Mouse (Mus musculus) liver, embryonic 11.5 days (tissue): ENCODE results near the gene Prr12. TPM values are rescaled to one million over a fixed set of nuclear protein-coding genes. Genes with fewer than 3 reads are reported as not detected.
A peak's percentile ranks its signal among the peaks of the same experiment; 100 is the strongest.
"Not testable (repeated sequence)": the region's sequence is repeated elsewhere in the genome, so short reads cannot be mapped to it uniquely, and the experiment has no call there.

Source experiments
- ATAC-seq: fragments of 200-750 bp; cut with Nextera tagmentation; replicated peaks from 2 replicates; pipeline ENCODE4 v1.8.0; 2017; ENCODE audit warnings: moderate number of reproducible peaks, mild to moderate bottlenecking, moderate TSS enrichment, moderate library complexity; ENCODE audit not compliant: low FRiP score
- DNase-seq: peaks from one replicate; pipeline ENCODE4 v3.0.0-alpha.2; 2017; ENCODE audit warnings: low spot score
- H3K27ac ChIP-seq: fragments of 300-500 bp; sonication (generic); 2 replicates; pipeline ENCODE4 v1.5.1; 2014; ENCODE audit warnings: mild to moderate bottlenecking, low read depth, low read length, control low read depth
- H3K27me3 ChIP-seq: fragments of 300-500 bp; sonication (generic); replicated peaks from 2 replicates; pipeline ENCODE4 v1.6.1; 2014; ENCODE audit warnings: low read length, mixed read lengths; ENCODE audit not compliant: control insufficient read depth, insufficient read depth
- H3K36me3 ChIP-seq: fragments of 300-500 bp; sonication (generic); 2 replicates; pipeline ENCODE4 v1.6.1; 2014; ENCODE audit warnings: mild to moderate bottlenecking, low read length, moderate library complexity, mixed read lengths; ENCODE audit not compliant: control insufficient read depth, insufficient read depth
- H3K4me1 ChIP-seq: fragments of 300-500 bp; sonication (generic); replicated peaks from 2 replicates; pipeline ENCODE4 v1.6.1; 2014; ENCODE audit warnings: low read length, mixed read lengths; ENCODE audit not compliant: control insufficient read depth, insufficient read depth
- H3K4me2 ChIP-seq: fragments of 300-500 bp; sonication (generic); 2 replicates; pipeline ENCODE4 v1.6.1; 2014; ENCODE audit warnings: mild to moderate bottlenecking, control low read depth, moderate library complexity
- H3K4me3 ChIP-seq: fragments of 300-500 bp; sonication (generic); 2 replicates; pipeline ENCODE4 v1.5.1; 2014; ENCODE audit warnings: low read depth, low read length, control low read depth
- H3K9ac ChIP-seq: fragments of 300-500 bp; sonication (generic); 2 replicates; pipeline ENCODE4 v1.6.1; 2014; ENCODE audit warnings: low read depth, low read length, control low read depth
- H3K9me3 ChIP-seq: fragments of 300-500 bp; sonication (generic); 2 replicates; pipeline ENCODE4 v1.6.1; 2016; ENCODE audit warnings: low read length, inconsistent platforms, mixed read lengths; ENCODE audit not compliant: control insufficient read depth
- WGBS: fragments of 180-500 bp; shearing (Covaris S2); extraction: QIAGEN DNeasy Blood & Tissue Kit; methylation state at CpG from one replicate; pipeline ENCODE4 v1.1.7; 2014; 5-methylcytosine and 5-hydroxymethylcytosine counted together
- polyA plus RNA-seq: library from polyadenylated mRNA; unstranded; fragments of >200 nt; fragmentation: Nextera tagmentation; extraction: Ambion mirVana; gene quantifications from 2 replicates; pipeline ENCODE4 v1.2.1, GENCODE M21; 2014

The Prr12 gene
- polyA plus RNA-seq, 1 experiment from 2014 or later, result 8.7 TPM

- ATAC-seq, result no peak
- no peak overlapping the region for H3K4me3 ChIP-seq
- no peaks in the 10 kb centered on the region; the same call in 1 of the 2 replicates for H3K4me1 ChIP-seq
- DNase-seq, result no peak
- H3K27me3 ChIP-seq, result no peaks in the 10 kb centered on the region
- H3K9me3 ChIP-seq, result no peaks in the 10 kb centered on the region
- WGBS, result 88% methylated on average over 2 of the region's 2 CpGs
- H3K4me2 ChIP-seq, result no peak overlapping the region
- no peak overlapping the region for H3K27ac ChIP-seq
- peaks cover 33% of the 10 kb centered on the region for H3K36me3 ChIP-seq
- H3K9ac ChIP-seq, result no peak overlapping the region
Observed at GRCm38 (mm10) chr7:45026256-45026655, 26.4 kb downstream of the Prr12 start.

- Histone ChIP-seq H3K36me3 (peaks cover 27% of the 10 kb centered on the region), H3K9me3 (no peaks in the 10 kb centered on the region), H3K27ac (no peak overlapping the region), H3K4me1 (no peaks in the 10 kb centered on the region; the same call in 1 of the 2 replicates), H3K4me3 (no peak overlapping the region), H3K27me3 (0 out of 2 replicates have a peak, but pooled peaks cover 3% of the 10 kb centered on the region), H3K9ac (no peak overlapping the region), H3K4me2 (no peak overlapping the region)
- DNase-seq (no peak), ATAC-seq (no peak)
- WGBS, result 68% methylated on average over 8 of the region's 8 CpGs
Observed at GRCm38 (mm10) chr7:45025601-45026220, 27.0 kb downstream of the Prr12 start.

- Histone ChIP-seq H3K27me3 (0 out of 2 replicates have a peak, but pooled peaks cover 6% of the 10 kb centered on the region), H3K9ac (no peak overlapping the region), H3K27ac (no peak overlapping the region), H3K4me1 (no peaks in the 10 kb centered on the region; the same call in 1 of the 2 replicates), H3K36me3 (peaks cover 18% of the 10 kb centered on the region), H3K4me2 (no peak overlapping the region), H3K4me3 (no peak overlapping the region), H3K9me3 (no peaks in the 10 kb centered on the region)
- 81% methylated on average over 15 of the region's 15 CpGs for WGBS
- ATAC-seq (no peak), DNase-seq (no peak)
Observed at GRCm38 (mm10) chr7:45024281-45025248, 28.1 kb downstream of the Prr12 start.

GRCm38 (mm10) chr7:45023711-45024110, 29.0 kb downstream of the Prr12 start:
- not testable (repeated sequence) for ATAC-seq, H3K9me3 ChIP-seq, DNase-seq, H3K9ac ChIP-seq, H3K27ac ChIP-seq, H3K4me2 ChIP-seq, H3K4me3 ChIP-seq, H3K27me3 ChIP-seq, H3K4me1 ChIP-seq
- H3K36me3 ChIP-seq, result peaks cover 13% of the 10 kb centered on the region
- WGBS, result 73% methylated on average over 5 of the region's 5 CpGs

- DNase-seq, result no peak
- Histone ChIP-seq H3K4me3 (no peak overlapping the region), H3K9ac (no peak overlapping the region), H3K27ac (no peak overlapping the region), H3K4me2 (no peak overlapping the region), H3K27me3 (0 out of 2 replicates have a peak, but pooled peaks cover 6% of the 10 kb centered on the region), H3K36me3 (no peaks in the 10 kb centered on the region), H3K4me1 (peaks cover 3% of the 10 kb centered on the region), H3K9me3 (no peaks in the 10 kb centered on the region)
- ATAC-seq, result no peak
- WGBS, result 66% methylated on average over 9 of the region's 9 CpGs
Observed at GRCm38 (mm10) chr7:45020225-45020624, 32.5 kb downstream of the Prr12 start.

DNA sequence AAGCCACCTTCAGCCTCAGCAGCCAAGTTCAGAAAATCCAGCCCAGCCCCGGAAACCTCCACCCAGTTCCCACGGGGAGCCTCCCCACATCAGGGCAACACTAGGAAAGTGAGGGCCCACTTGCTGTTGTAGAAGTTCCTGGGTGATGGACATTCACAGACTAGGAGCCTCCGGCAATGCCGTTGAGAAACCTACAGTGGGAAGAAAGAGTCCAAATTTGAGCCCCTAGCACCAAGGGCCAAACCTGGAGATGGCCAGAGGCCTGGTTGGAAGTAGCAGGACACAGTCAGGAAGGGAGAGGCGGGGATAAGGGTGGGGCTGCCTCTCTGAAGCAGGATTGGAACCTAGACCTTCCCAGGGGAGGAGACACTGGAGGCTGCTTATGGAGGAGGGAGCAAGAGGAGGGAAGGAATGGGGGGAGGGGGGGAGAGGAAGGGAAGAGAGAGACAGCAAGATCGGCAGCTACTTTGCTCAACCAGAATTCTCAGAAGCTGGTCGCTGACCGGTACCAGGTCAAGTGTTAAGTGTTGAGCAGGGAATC, 33.6 kb downstream of the Prr12 start:
- Histone ChIP-seq H3K4me3 (peak overlapping the region; percentile 18; the same call in 1 of the 2 replicates), H3K9ac (no peak overlapping the region), H3K4me1 (peaks cover 13% of the 10 kb centered on the region), H3K4me2 (peak overlapping the region; percentile 86), H3K27me3 (0 out of 2 replicates have a peak, but pooled peaks cover 6% of the 10 kb centered on the region), H3K27ac (no peak overlapping the region), H3K36me3 (no peaks in the 10 kb centered on the region), H3K9me3 (no peaks in the 10 kb centered on the region)
- WGBS, result 28% methylated on average over 8 of the region's 8 CpGs
- DNase-seq (no peak), ATAC-seq (no peak)

- peak; percentile 86 for DNase-seq
- Histone ChIP-seq H3K4me2 (peak within 1 kb of the TSS; percentile 86), H3K9me3 (no peaks in the 10 kb centered on the region), H3K9ac (peak within 1 kb of the TSS; percentile 69), H3K4me1 (peaks cover 26% of the 10 kb centered on the region), H3K27me3 (0 out of 2 replicates have a peak, but pooled peaks cover 6% of the 10 kb centered on the region), H3K4me3 (peak within 1 kb of the TSS; percentile 92), H3K36me3 (peaks cover 5% of the 10 kb centered on the region), H3K27ac (peak within 1 kb of the TSS; percentile 96)
- WGBS, result under 1% methylated on average over 36 of the region's 36 CpGs
- peak; percentile 88 for ATAC-seq
Observed at GRCm38 (mm10) chr7:45017242-45018061, 35.2 kb downstream of the Prr12 start, which contains the start of gene Rras. TSS of gene Rras (plus strand) at chr7:45017961.

- H3K27me3 ChIP-seq, result 0 out of 2 replicates have a peak, but pooled peaks cover 6% of the 10 kb centered on the region
- peak overlapping the region; percentile 86 for H3K4me2 ChIP-seq
- no peak for DNase-seq
- H3K27ac ChIP-seq, result peak overlapping the region; percentile 96
- H3K4me3 ChIP-seq, result peak overlapping the region; percentile 92
- WGBS, result 2% methylated on average over 4 of the region's 4 CpGs
- H3K9me3 ChIP-seq, result no peaks in the 10 kb centered on the region
- H3K4me1 ChIP-seq, result peaks cover 26% of the 10 kb centered on the region
- ATAC-seq, result no peak
- peak overlapping the region; percentile 69 for H3K9ac ChIP-seq
- peaks cover 12% of the 10 kb centered on the region for H3K36me3 ChIP-seq
Observed at GRCm38 (mm10) chr7:45016761-45017160, 35.9 kb downstream of the Prr12 start.
